Mouse (Mus musculus): ENCODE measurements around the gene Gemin6. TPM values are rescaled to one million over a fixed set of nuclear protein-coding genes. Genes with fewer than 3 reads are reported as not detected.

Gene Gemin6
- polyA plus RNA-seq, 1 experiment from 2014 or later = 17.5 TPM

GRCm38 (mm10) chr17:80229396-80229795 lies 5.2 kb downstream of the Gemin6 start:
- H3K4me1 ChIP-seq (ENCODE audit: insufficient read depth) = peaks cover 5% of the 10 kb centered on the region; the same call in 1 of the 2 replicates
- 84% methylated on average over 2 of the region's 2 CpGs for WGBS (ENCODE audit: insufficient replicate concordance)
- no peaks in the 10 kb centered on the region for H3K36me3 ChIP-seq (replicated peaks; ENCODE audit: insufficient read depth, low read length)
- ATAC-seq (no peak), DNase-seq (no peak)
- H3K27me3 ChIP-seq (ENCODE audit: insufficient read depth, low read length) = no peaks in the 10 kb centered on the region
- H3K9me3 ChIP-seq (ENCODE audit: low read length) = no peaks in the 10 kb centered on the region
- H3K9ac ChIP-seq (replicated peaks) = no peak overlapping the region
- no peak overlapping the region for H3K4me2 ChIP-seq (ENCODE audit: low read depth, low read length)
- no peak for TF ChIP-seq CTCF (IDR thresholded peaks at IDR 0.05; ENCODE audit: low read depth)
- TF ChIP-seq EP300 (IDR thresholded peaks at IDR 0.05; ENCODE audit: low read depth) = no peak
- H3K4me3 ChIP-seq (ENCODE audit: low read depth, low read length) = no peak overlapping the region
- no peak overlapping the region for H3K27ac ChIP-seq (ENCODE audit: low read depth)

GRCm38 (mm10) chr17:80233844-80234243 lies 9.6 kb downstream of the Gemin6 start:
- Histone ChIP-seq H3K9me3 (ENCODE audit: low read length) (no peaks in the 10 kb centered on the region), H3K4me1 (ENCODE audit: insufficient read depth) (no peaks in the 10 kb centered on the region), H3K27ac (ENCODE audit: low read depth) (no peak overlapping the region), H3K4me3 (ENCODE audit: low read depth, low read length) (no peak overlapping the region), H3K9ac (replicated peaks) (no peak overlapping the region), H3K36me3 (replicated peaks; ENCODE audit: insufficient read depth, low read length) (no peaks in the 10 kb centered on the region; the same call in 1 of the 2 replicates), H3K4me2 (ENCODE audit: low read depth, low read length) (no peak overlapping the region), H3K27me3 (ENCODE audit: insufficient read depth, low read length) (no peaks in the 10 kb centered on the region)
- TF ChIP-seq EP300 (IDR thresholded peaks at IDR 0.05; ENCODE audit: low read depth) (no peak), CTCF (IDR thresholded peaks at IDR 0.05; ENCODE audit: low read depth) (no peak)
- 80% methylated on average over 5 of the region's 5 CpGs for WGBS (ENCODE audit: insufficient replicate concordance)
- ATAC-seq (no peak), DNase-seq (no peak)

- Histone ChIP-seq H3K36me3 (replicated peaks; ENCODE audit: insufficient read depth, low read length) (no peaks in the 10 kb centered on the region; the same call in 1 of the 2 replicates), H3K27ac (ENCODE audit: low read depth) (no peak overlapping the region), H3K9ac (replicated peaks) (no peak overlapping the region), H3K27me3 (ENCODE audit: insufficient read depth, low read length) (no peaks in the 10 kb centered on the region), H3K9me3 (ENCODE audit: low read length) (no peaks in the 10 kb centered on the region), H3K4me1 (ENCODE audit: insufficient read depth) (no peaks in the 10 kb centered on the region), H3K4me3 (ENCODE audit: low read depth, low read length) (no peak overlapping the region), H3K4me2 (ENCODE audit: low read depth, low read length) (no peak overlapping the region)
- TF ChIP-seq EP300 (IDR thresholded peaks at IDR 0.05; ENCODE audit: low read depth) (no peak), CTCF (IDR thresholded peaks at IDR 0.05; ENCODE audit: low read depth) (no peak)
- 76% methylated on average over 7 of the region's 7 CpGs for WGBS (ENCODE audit: insufficient replicate concordance)
- no peak for ATAC-seq
- DNase-seq = no peak
These were observed 10.1 kb downstream of the Gemin6 start for GRCm38 (mm10) chr17:80234376-80234775.

GRCm38 (mm10) chr17:80235477-80235876 lies 11.2 kb downstream of the Gemin6 start:
- DNase-seq (no peak), ATAC-seq (no peak)
- H3K9me3 ChIP-seq (ENCODE audit: low read length) = no peaks in the 10 kb centered on the region
- no peak for TF ChIP-seq EP300 (IDR thresholded peaks at IDR 0.05; ENCODE audit: low read depth)
- TF ChIP-seq CTCF (IDR thresholded peaks at IDR 0.05; ENCODE audit: low read depth) = no peak
- no peak overlapping the region for H3K9ac ChIP-seq (replicated peaks)
- H3K4me2 ChIP-seq (ENCODE audit: low read depth, low read length) = no peak overlapping the region
- no peak overlapping the region for H3K27ac ChIP-seq (ENCODE audit: low read depth)
- H3K4me1 ChIP-seq (ENCODE audit: insufficient read depth) = no peaks in the 10 kb centered on the region
- WGBS (ENCODE audit: insufficient replicate concordance) = 75% methylated on average over 3 of the region's 3 CpGs
- H3K36me3 ChIP-seq (replicated peaks; ENCODE audit: insufficient read depth, low read length) = peaks cover 3% of the 10 kb centered on the region
- H3K4me3 ChIP-seq (ENCODE audit: low read depth, low read length) = no peak overlapping the region
- no peaks in the 10 kb centered on the region for H3K27me3 ChIP-seq (ENCODE audit: insufficient read depth, low read length)

- TF ChIP-seq CTCF (IDR thresholded peaks at IDR 0.05; ENCODE audit: low read depth) = no peak
- TF ChIP-seq EP300 (IDR thresholded peaks at IDR 0.05; ENCODE audit: low read depth) = no peak
- H3K4me2 ChIP-seq (ENCODE audit: low read depth, low read length) = no peak overlapping the region
- no peak overlapping the region for H3K9ac ChIP-seq (replicated peaks)
- DNase-seq (no peak), ATAC-seq (0 out of 2 replicates have a peak, but pooled peaks have one; percentile 23)
- WGBS (ENCODE audit: insufficient replicate concordance) = 73% methylated on average over 3 of the region's 3 CpGs
- 0 out of 2 replicates have a peak overlapping the region, but pooled peaks have one; percentile 7 for H3K27ac ChIP-seq (ENCODE audit: low read depth)
- no peaks in the 10 kb centered on the region for H3K4me1 ChIP-seq (ENCODE audit: insufficient read depth)
- H3K27me3 ChIP-seq (ENCODE audit: insufficient read depth, low read length) = no peaks in the 10 kb centered on the region
- no peaks in the 10 kb centered on the region for H3K9me3 ChIP-seq (ENCODE audit: low read length)
- no peak overlapping the region for H3K4me3 ChIP-seq (ENCODE audit: low read depth, low read length)
- peaks cover 12% of the 10 kb centered on the region for H3K36me3 ChIP-seq (replicated peaks; ENCODE audit: insufficient read depth, low read length)
These were observed 12.6 kb downstream of the Gemin6 start for GRCm38 (mm10) chr17:80236805-80237204.

GRCm38 (mm10) chr17:80237475-80237874 lies 13.2 kb downstream of the Gemin6 start:
- 76% methylated on average over 5 of the region's 5 CpGs for WGBS (ENCODE audit: insufficient replicate concordance)
- no peak for ATAC-seq
- Histone ChIP-seq H3K4me3 (ENCODE audit: low read depth, low read length) (no peak overlapping the region), H3K36me3 (replicated peaks; ENCODE audit: insufficient read depth, low read length) (peaks cover 17% of the 10 kb centered on the region), H3K4me2 (ENCODE audit: low read depth, low read length) (no peak overlapping the region), H3K27ac (ENCODE audit: low read depth) (no peak overlapping the region), H3K4me1 (ENCODE audit: insufficient read depth) (no peaks in the 10 kb centered on the region), H3K9me3 (ENCODE audit: low read length) (no peaks in the 10 kb centered on the region), H3K27me3 (ENCODE audit: insufficient read depth, low read length) (no peaks in the 10 kb centered on the region), H3K9ac (replicated peaks) (no peak overlapping the region)
- TF ChIP-seq CTCF (IDR thresholded peaks at IDR 0.05; ENCODE audit: low read depth) (no peak), EP300 (IDR thresholded peaks at IDR 0.05; ENCODE audit: low read depth) (no peak)
- DNase-seq = no peak

- peaks cover 33% of the 10 kb centered on the region for H3K36me3 ChIP-seq (replicated peaks; ENCODE audit: insufficient read depth, low read length)
- 85% methylated on average over 9 of the region's 9 CpGs for WGBS (ENCODE audit: insufficient replicate concordance)
- no peak for ATAC-seq
These were observed 17.4 kb downstream of the Gemin6 start for GRCm38 (mm10) chr17:80241594-80241993.

More at GRCm38 (mm10) chr17:80241594-80241993, 17.4 kb downstream of the Gemin6 start:
- H3K9ac ChIP-seq (replicated peaks) = no peak overlapping the region
- no peaks in the 10 kb centered on the region for H3K27me3 ChIP-seq (ENCODE audit: insufficient read depth, low read length)
- no peak for DNase-seq
- H3K4me2 ChIP-seq (ENCODE audit: low read depth, low read length) = no peak overlapping the region
- no peaks in the 10 kb centered on the region for H3K9me3 ChIP-seq (ENCODE audit: low read length)
- H3K4me3 ChIP-seq (ENCODE audit: low read depth, low read length) = no peak overlapping the region
- TF ChIP-seq EP300 (IDR thresholded peaks at IDR 0.05; ENCODE audit: low read depth) (no peak), CTCF (IDR thresholded peaks at IDR 0.05; ENCODE audit: low read depth) (0 out of 2 replicates have a peak, but pooled peaks have one; percentile 9)
- no peak overlapping the region for H3K27ac ChIP-seq (ENCODE audit: low read depth)
- H3K4me1 ChIP-seq (ENCODE audit: insufficient read depth) = 0 out of 2 replicates have a peak, but pooled peaks cover 3% of the 10 kb centered on the region
